Mouse (Mus musculus) hindbrain, postnatal 0 days (tissue): ENCODE data around the gene Cr2. TPM values are rescaled to one million over a fixed set of nuclear protein-coding genes. Genes with fewer than 3 reads are reported as not detected.
A peak's percentile ranks its signal among the peaks of the same experiment; 100 is the strongest.
"Not testable (repeated sequence)": the region's sequence is repeated elsewhere in the genome, so short reads cannot be mapped to it uniquely, and the experiment has no call there.

Experiments used
- ATAC-seq: fragments of 200-750 bp; cut with Nextera tagmentation; 2 replicates; pipeline ENCODE4 v1.8.0; 2017; ENCODE audit warnings: mild to moderate bottlenecking, moderate TSS enrichment, moderate library complexity
- DNase-seq: peaks from one replicate; pipeline ENCODE4 v3.0.0-alpha.2; 2015; ENCODE audit warnings: low spot score
- H3K27ac ChIP-seq: fragments of 300-500 bp; sonication (generic); 2 replicates; pipeline ENCODE4 v1.5.1; 2014; ENCODE audit warnings: mild to moderate bottlenecking
- H3K27me3 ChIP-seq: fragments of 300-500 bp; sonication (generic); 2 replicates; pipeline ENCODE4 v1.6.1; 2014; ENCODE audit warnings: low read length, mixed read lengths; ENCODE audit not compliant: insufficient read depth
- H3K36me3 ChIP-seq: fragments of 300-500 bp; sonication (generic); 2 replicates; pipeline ENCODE4 v1.6.1; 2014; ENCODE audit warnings: low read length, mixed read lengths; ENCODE audit not compliant: insufficient read depth
- H3K4me1 ChIP-seq: fragments of 300-500 bp; sonication (generic); 2 replicates; pipeline ENCODE4 v1.6.1; 2014; ENCODE audit warnings: antibody characterized with exemption, low read length, mixed read lengths; ENCODE audit not compliant: insufficient read depth
- H3K4me2 ChIP-seq: fragments of 300-500 bp; sonication (generic); 2 replicates; pipeline ENCODE4 v1.6.1; 2014; ENCODE audit warnings: low read depth, mild to moderate bottlenecking, low read length, moderate library complexity, mixed read lengths
- H3K4me3 ChIP-seq: fragments of 300-500 bp; sonication (generic); 2 replicates; pipeline ENCODE4 v1.5.1; 2014; ENCODE audit warnings: low read length
- H3K9ac ChIP-seq: fragments of 300-500 bp; sonication (generic); replicated peaks from 2 replicates; pipeline ENCODE4 v1.6.1; 2014; ENCODE audit warnings: mild to moderate bottlenecking, low read length, moderate library complexity, mixed read lengths
- H3K9me3 ChIP-seq: fragments of 300-500 bp; sonication (generic); 2 replicates; pipeline ENCODE4 v1.6.1; 2016; ENCODE audit warnings: low read length, mixed read lengths
- CTCF ChIP-seq: IDR thresholded peaks from 2 replicates; pipeline ENCODE4 v1.5.1; 2016; ENCODE audit warnings: antibody characterized with exemption, control low read depth, low read depth
- WGBS: fragments of 180-500 bp; shearing (Covaris S2); extraction: QIAGEN DNeasy Blood & Tissue Kit; methylation state at CpG from one replicate; pipeline ENCODE4 v1.1.7; 2014; 5-methylcytosine and 5-hydroxymethylcytosine counted together
- polyA plus RNA-seq: library from polyadenylated mRNA; unstranded; fragments of >200 nt; fragmentation: Nextera tagmentation; extraction: Ambion mirVana; gene quantifications from 2 replicates; pipeline ENCODE4 v1.2.1, GENCODE M21; 2015
- total RNA-seq: library from RNA; depleted of rRNA; stranded (reverse); fragments of >200 nt; gene quantifications from 2 replicates; pipeline ENCODE4 v1.2.3, GENCODE M21; 2014; rRNA removed

Gene Cr2
- 0.79 and 3.7 TPM in 2 replicates for total RNA-seq
- polyA plus RNA-seq: 0.30 and 0.69 TPM in 2 replicates

- H3K36me3 ChIP-seq: no peaks in the 10 kb centered on the region
- DNase-seq (peak; percentile 84), ATAC-seq (peak; percentile 94)
- no peaks in the 10 kb centered on the region for H3K27me3 ChIP-seq
- peak within 1 kb of the TSS; percentile 65 for H3K4me2 ChIP-seq
- TF ChIP-seq CTCF: peak; percentile 66
- no peaks in the 10 kb centered on the region for H3K4me1 ChIP-seq
- H3K4me3 ChIP-seq: peak within 1 kb of the TSS; percentile 34
- no peaks in the 10 kb centered on the region for H3K9me3 ChIP-seq
- 9% methylated on average over 20 of the region's 20 CpGs for WGBS
- H3K27ac ChIP-seq: no peak within 1 kb of the TSS
- H3K9ac ChIP-seq: peak within 1 kb of the TSS; percentile 35; the same call in 1 of the 2 replicates
Observed at GRCm38 (mm10) chr1:195175980-195176931, at the start of gene Cr2. TSS of gene Cr2 (minus strand) at chr1:195176716.

GRCm38 (mm10) chr1:195221781-195222180, 45.3 kb upstream of the Cr2 start:
- Histone ChIP-seq H3K36me3 (no peaks in the 10 kb centered on the region), H3K27ac (no peak overlapping the region), H3K27me3 (no peaks in the 10 kb centered on the region), H3K4me2 (no peak overlapping the region), H3K9me3 (no peaks in the 10 kb centered on the region), H3K9ac (no peak overlapping the region), H3K4me1 (no peaks in the 10 kb centered on the region), H3K4me3 (no peak overlapping the region)
- DNase-seq (no peak), ATAC-seq (no peak)
- WGBS: 30% methylated on average over 2 of the region's 2 CpGs
- TF ChIP-seq CTCF: no peak

GRCm38 (mm10) chr1:195212851-195213250, 36.3 kb upstream of the Cr2 start:
- not testable (repeated sequence) for H3K4me2 ChIP-seq, H3K27ac ChIP-seq, H3K36me3 ChIP-seq, DNase-seq, ATAC-seq, H3K27me3 ChIP-seq, H3K9me3 ChIP-seq, H3K9ac ChIP-seq, H3K4me1 ChIP-seq, H3K4me3 ChIP-seq
- 70% methylated on average over 19 of the region's 19 CpGs for WGBS

- Histone ChIP-seq H3K4me1 (no peaks in the 10 kb centered on the region), H3K36me3 (no peaks in the 10 kb centered on the region), H3K9ac (no peak overlapping the region), H3K9me3 (no peaks in the 10 kb centered on the region), H3K27ac (no peak overlapping the region), H3K27me3 (no peaks in the 10 kb centered on the region), H3K4me2 (no peak overlapping the region), H3K4me3 (no peak overlapping the region)
- DNase-seq: no peak
- no peak for ATAC-seq
- TF ChIP-seq CTCF: no peak
Observed at GRCm38 (mm10) chr1:195184746-195185145, 8.2 kb upstream of the Cr2 start.

GRCm38 (mm10) chr1:195164996-195165755, 11.3 kb downstream of the Cr2 start:
- Histone ChIP-seq H3K4me1 (no peaks in the 10 kb centered on the region), H3K4me3 (no peak overlapping the region), H3K4me2 (no peak overlapping the region), H3K9ac (no peak overlapping the region), H3K36me3 (no peaks in the 10 kb centered on the region), H3K27ac (no peak overlapping the region), H3K9me3 (no peaks in the 10 kb centered on the region), H3K27me3 (no peaks in the 10 kb centered on the region)
- no peak for ATAC-seq
- WGBS: 81% methylated on average over 9 of the region's 9 CpGs
- TF ChIP-seq CTCF: no peak
- DNase-seq: no peak

GRCm38 (mm10) chr1:195132070-195132469, 44.4 kb downstream of the Cr2 start:
- H3K4me2 ChIP-seq: peak overlapping the region; percentile 64
- ATAC-seq: no peak
- DNase-seq: peak; percentile 1
- no peaks in the 10 kb centered on the region for H3K36me3 ChIP-seq
- H3K4me1 ChIP-seq: no peaks in the 10 kb centered on the region
- WGBS: 38% methylated on average over 3 of the region's 3 CpGs
- peak overlapping the region; percentile 62; the same call in 1 of the 2 replicates for H3K4me3 ChIP-seq
- TF ChIP-seq CTCF: no peak
- H3K9me3 ChIP-seq: no peaks in the 10 kb centered on the region
- no peaks in the 10 kb centered on the region for H3K27me3 ChIP-seq
- H3K9ac ChIP-seq: no peak overlapping the region
- peak overlapping the region; percentile 93; the same call in 1 of the 2 replicates for H3K27ac ChIP-seq
